Mouse (Mus musculus) naive thymus-derived CD4-positive, alpha-beta T cell, adult 2 months (primary cell): ENCODE data around the gene Por.

Experiments
- DNase-seq: peaks from one replicate; pipeline ENCODE4 v3.0.0-alpha.2; 2011; ENCODE audit warnings: low read depth

Por gene

DNA sequence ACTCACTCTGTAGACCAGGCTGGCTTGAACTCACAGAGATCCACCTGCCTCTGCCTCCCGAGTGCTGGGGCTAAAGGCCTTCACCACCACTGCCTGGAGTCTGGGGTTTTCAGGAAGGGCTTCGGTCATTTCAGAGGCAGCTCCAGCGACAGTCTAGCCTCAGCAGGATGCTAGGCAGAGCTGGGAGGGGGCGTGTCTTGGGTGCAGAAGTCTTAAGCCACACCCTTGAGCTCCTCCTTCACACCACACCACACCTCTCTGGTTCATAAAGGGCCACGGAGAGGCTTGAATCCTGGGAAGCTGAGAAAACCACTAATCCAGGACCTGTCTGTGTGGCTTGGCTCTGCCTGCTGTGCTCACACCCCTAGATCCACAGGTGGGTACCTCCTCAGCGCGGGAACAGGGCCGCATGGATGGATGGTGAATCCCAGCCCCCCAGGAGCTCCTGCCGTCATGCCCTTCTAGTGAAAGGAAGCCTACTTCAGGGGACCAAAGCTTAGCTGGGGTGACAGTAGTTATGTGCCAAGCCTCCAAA lies at the start of gene Por:
Gene Por (plus strand): TSS at position 293 of the 535 bp plus-strand sequence.
- peak; percentile 25 for DNase-seq

DNA sequence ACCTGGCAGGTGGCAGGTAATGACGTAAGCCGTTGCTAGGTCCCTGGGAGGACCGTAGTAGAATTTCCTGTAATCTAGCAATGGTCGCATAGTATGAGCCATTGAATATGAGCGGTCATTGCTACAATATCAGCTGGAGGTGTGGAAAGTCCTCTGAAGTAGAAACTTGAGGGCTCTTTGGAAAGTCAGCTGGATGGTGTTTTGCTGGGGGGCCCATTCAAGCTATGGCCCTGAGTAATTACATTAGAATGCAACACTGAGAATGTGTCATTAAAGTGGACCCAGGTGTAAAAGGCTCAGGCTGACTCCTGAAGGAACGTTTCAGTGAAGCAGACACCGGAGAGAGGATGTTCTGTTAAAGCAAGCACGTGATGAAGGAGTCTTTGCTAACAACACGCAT lies 49.3 kb upstream of the Por start:
- DNase-seq: no peak

DNA sequence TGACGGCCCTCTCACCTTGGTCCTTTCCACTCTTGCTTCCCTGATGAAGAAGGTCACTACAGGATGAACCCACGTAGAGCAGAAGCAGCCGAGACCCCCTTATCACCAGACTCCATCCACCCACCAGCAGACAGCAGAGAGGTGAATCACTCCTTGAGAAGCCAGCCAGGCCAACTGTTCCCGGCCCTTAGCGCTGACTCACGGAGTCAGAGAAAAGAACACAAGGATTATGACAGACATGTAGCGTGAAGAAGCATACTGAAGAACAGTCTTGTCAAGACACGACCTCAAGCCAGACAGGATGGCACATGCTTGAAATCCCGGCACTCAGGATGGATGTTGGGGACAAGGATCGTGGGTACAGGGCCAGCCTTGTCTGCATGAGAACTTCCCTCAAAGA lies 48.1 kb upstream of the Por start:
- DNase-seq: no peak

DNA sequence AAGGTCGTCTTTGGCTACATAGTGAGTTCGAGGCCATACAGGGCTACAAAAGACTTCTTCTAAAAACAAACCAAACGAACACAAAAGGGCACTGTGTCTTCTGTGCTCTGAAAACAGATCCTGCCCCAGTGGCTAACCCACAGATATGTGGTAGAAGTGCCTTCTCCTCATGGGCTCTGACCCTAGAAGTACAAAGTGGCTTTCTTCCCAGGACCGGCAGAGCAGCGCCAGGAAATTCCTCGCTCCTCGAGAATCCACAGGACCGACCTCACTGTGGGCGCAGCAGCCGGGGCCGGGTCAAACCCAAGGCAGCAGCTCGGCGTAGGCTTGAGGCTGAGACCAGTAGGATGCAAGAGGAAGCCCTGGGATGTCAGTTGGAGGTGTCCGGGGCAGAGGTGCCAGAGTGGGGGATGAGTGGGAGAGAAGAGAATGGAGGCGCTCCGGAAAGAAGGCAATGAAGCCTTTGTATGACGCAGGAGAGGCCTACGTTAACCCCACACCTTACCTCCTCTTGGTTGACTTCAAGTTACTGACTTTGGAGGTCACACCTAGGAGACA lies 46.7 kb upstream of the Por start:
- no peak for DNase-seq

- DNase-seq: peak; percentile 40
Observed at GRCm38 (mm10) chr5:135628916-135629315, 40.9 kb upstream of the Por start.

DNA sequence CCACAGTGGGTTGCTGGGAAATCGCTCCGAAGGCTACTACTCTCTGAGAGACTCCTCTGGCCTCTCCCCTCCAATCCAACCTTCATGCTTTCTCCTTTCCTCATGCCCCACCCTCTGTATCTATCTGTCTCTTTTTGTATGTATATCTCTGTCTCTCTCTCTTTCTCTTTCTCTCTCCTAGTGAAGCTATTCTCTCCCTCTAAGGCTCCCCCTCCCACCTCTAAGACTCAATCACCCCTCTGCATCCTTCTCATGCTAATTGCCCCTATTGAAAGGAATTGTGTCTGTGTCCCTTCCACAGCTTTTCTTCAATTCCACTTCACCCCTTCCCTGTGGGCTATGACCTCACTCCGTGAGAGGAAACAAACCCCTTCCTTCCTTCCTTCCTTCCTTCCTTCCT lies 40.4 kb upstream of the Por start:
- no peak for DNase-seq

DNA sequence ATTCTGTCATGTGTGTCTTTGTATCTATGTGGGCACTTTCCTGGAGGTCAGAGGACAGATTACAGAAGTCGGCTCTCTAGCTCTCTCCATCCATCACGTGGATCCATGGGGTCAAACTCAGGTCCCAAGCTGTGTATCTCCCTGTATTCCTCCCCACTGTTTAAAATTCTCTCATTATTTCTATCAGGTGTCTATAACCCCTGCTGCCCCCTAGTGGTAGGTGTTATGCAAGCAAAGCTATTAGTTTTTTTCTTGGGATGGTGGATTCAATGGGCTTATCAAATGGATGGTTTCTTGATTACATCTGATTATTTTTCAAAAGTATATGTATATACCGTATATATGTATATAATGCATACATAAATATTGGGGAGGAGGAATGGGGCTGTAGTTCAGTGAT lies 39.2 kb upstream of the Por start:
- DNase-seq: peak; percentile 87

- peak; percentile 98 for DNase-seq
Observed at GRCm38 (mm10) chr5:135632117-135632796, 37.6 kb upstream of the Por start, which contains the start of gene Rhbdd2. Rhbdd2 (plus strand) TSS chr5:135632618.

GRCm38 (mm10) chr5:135632797-135633144 lies 37.1 kb upstream of the Por start:
- no peak for DNase-seq

DNA sequence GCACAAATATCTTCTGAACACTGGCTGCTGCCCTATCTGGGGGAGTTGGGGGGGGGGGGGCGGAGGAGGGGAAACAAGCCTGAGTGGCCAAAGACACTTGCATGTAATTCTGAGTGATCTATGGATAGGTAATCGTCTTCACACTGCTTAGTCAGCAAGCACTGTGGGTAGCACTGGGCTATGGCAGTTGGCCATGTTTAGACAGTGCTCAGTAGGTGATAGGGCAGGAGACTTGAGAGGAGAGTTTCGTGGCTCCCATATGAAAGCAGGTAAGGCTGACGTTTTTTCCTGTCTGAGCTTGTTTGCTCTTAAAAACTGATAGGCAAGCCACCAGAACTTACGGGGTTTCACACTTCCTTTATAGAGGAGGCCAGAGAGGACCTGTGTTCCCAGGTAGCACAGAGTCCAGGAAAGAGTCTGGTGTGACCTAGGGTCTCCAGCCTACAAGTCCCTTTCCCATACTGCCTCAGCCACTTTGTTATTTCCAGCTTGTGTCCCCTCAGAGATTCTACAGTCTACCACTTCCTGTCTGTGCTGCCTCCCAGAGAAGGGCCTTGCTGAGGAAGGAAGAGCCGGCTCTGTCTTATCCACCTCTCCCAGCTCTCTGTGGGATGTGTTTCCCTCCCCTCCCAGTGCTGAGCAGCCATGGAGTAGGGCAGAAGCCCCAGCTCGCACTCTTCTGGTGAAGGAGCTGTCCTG lies 29.9 kb upstream of the Por start:
- DNase-seq: peak; percentile 40

GRCm38 (mm10) chr5:135640459-135640789 lies 29.4 kb upstream of the Por start:
- DNase-seq: no peak

GRCm38 (mm10) chr5:135641028-135641427 lies 28.8 kb upstream of the Por start:
- no peak for DNase-seq

- DNase-seq: no peak
Observed at GRCm38 (mm10) chr5:135642686-135643551, 26.9 kb upstream of the Por start.

DNA sequence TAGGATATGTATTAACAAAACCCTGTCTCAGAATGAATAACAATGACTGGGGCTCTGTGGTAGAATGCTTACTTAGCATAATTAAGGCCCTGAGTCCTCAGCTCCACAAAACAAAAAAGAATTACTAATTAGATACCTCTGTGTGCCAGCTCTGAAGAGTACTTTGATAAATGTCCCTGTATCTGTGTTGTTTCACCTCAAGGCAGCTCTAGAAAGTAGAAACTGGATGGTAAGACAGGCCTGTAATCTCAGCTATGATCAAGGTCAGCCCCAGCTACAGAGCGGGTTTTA lies 26.3 kb upstream of the Por start:
- DNase-seq: no peak

- no peak for DNase-seq
Observed at GRCm38 (mm10) chr5:135643869-135644268, 26.0 kb upstream of the Por start.

GRCm38 (mm10) chr5:135645330-135645729 lies 24.5 kb upstream of the Por start:
- no peak for DNase-seq

DNA sequence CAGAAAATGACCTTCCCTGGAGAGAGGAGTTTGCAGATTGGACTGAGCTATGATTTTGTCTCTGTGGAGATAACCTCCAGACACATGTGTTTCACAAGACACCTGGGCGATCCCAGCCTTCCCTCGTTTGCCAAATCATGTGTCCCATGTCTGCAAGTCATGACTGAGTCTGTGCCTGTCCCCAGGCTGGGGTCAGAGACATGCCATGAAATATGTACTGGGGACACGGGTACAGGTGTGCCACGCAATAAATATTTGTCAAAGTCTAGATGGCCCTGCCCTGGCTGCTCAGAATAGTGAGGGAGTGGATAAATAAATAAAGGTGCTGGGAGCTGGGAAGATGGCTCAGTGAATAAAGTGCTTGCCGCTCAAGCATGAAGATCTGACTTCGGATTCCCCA lies 23.8 kb upstream of the Por start:
- DNase-seq: no peak

DNA sequence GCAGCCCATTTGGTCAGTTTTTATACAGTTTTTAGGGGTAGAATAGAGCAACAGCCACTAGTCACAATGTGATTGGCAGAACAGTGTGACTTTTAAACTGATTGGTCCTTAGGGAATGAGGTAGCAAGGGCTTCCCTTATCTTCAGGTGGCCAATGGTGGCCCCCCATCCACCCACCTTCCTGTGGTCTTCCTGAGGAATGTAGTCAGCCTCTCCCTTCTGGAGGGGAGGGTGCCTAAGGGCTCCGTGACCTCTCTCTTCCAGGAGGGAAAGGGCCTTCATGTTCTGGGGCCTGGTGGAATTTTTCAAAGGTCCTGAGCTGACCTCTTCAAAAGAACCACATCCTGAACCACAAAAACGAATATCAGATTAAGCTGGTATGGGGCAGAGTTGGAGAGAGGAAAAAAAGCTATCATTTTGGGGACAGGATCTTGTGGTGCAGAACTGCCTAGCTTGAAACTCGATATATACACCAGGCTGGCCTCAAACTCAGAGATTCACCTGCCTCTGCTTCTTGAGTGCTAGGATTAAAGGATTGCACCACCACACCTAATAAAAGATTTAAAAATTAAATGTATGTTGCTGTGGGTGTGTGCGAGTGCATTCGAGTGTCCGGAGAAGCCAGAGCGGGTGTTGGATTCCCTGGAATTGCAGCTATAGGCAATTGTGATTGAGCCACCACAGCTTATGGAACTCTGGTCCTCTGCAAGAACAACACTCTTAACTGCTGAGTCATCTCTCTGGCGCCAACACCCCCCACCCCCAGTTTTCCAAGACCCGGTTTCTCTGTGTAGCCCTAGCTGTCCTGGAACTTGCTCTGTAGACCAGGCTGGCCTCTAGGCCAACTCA lies 21.1 kb upstream of the Por start:
- DNase-seq: no peak

DNA sequence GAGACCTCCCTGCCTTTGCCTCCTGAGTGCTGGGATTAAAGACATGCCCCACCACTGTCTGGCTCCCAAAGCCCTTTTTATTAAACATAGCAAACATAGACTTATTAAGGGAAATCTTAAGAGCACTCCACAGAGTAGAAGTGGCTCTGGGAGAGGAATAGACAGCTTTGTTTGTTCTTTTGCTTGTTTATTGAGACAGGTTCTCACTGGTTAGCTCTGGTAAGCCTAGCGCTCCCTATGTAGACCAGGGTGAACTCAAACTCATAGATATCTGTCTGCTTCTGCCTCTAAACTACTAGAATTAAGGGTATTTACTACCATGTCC lies 20.6 kb upstream of the Por start:
- DNase-seq: no peak

DNA sequence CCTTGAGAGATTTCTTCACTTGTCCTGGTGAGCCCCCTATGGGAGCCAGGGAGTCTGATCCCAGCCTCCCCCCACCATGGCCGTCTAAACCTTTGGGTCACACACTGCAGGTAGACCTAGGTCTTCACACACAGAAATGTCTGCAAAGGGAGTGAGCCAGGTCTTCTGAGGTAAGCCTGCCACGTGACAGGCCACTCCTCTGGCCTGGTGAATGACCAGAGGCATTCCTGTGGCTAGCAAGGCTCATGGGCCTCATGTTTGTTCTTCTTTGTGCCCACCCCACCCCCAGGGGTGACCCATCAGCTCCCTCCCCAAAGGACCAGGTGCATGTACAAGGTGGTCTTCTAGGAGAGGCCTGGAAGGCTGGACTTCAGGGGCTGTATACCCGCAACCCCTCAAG lies 18.3 kb upstream of the Por start:
- no peak for DNase-seq

- DNase-seq: no peak
Observed at GRCm38 (mm10) chr5:135653209-135653608, 16.6 kb upstream of the Por start.

DNA sequence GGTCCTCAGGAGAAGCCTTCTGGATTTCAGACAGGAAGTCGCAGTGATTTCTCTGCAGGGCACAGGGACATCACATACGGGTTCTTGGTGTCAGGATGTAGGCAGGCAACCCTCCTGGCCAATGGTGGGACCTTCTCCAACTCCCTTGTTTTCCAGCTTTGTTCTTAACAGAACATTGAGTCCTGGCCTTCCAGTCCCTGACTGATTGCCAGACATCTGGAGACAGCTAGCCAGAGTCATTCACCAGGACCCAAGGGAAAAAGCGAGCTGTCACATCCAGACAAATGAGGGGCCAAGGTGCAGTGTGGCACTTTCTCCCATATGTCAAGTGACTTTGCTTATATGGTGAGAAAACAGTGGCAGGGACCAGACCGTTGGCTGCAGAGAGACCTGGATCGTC lies 13.8 kb upstream of the Por start:
- no peak for DNase-seq
